Mouse (Mus musculus): ENCODE data around the gene Lrrc30. TPM values are rescaled to one million over a fixed set of nuclear protein-coding genes. Genes with fewer than 3 reads are reported as not detected.

The Lrrc30 gene
- polyA plus RNA-seq, 1 experiment, result not detected

DNA sequence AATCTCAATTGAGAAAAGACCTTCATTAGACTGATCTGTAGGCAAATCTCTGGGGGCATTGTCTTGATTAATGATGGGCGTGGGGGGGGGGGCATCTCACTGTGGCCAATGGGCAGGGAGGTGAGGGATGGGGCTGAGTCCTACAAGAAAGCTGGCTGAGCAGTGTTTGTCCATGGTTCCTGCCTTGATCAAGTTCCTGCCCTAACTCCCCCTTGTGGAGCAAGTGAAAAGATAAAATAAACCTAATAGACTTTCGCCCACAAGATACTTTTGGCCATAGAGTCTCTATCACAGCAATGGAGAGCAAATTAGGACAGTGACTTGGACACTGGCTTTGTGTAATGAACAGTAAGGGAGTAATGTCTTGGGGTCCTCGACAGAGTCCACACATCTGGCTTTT lies 3.8 kb upstream of the Lrrc30 start:
- H3K9me3 ChIP-seq, result peaks cover 43% of the 10 kb centered on the region
- H3K27me3 ChIP-seq (replicated peaks), result no peaks in the 10 kb centered on the region
- H3K36me3 ChIP-seq (replicated peaks; ENCODE audit: low read length), result no peaks in the 10 kb centered on the region
- TF ChIP-seq GATA1 (IDR thresholded peaks at IDR 0.05; ENCODE audit: borderline replicate concordance, low read length), result no peak
- TF ChIP-seq FLI1 (IDR thresholded peaks at IDR 0.05; ENCODE audit: low read length), result no peak
- no peak overlapping the region for H3K4me3 ChIP-seq (replicated peaks)
- H3K4me1 ChIP-seq, result no peaks in the 10 kb centered on the region

DNA sequence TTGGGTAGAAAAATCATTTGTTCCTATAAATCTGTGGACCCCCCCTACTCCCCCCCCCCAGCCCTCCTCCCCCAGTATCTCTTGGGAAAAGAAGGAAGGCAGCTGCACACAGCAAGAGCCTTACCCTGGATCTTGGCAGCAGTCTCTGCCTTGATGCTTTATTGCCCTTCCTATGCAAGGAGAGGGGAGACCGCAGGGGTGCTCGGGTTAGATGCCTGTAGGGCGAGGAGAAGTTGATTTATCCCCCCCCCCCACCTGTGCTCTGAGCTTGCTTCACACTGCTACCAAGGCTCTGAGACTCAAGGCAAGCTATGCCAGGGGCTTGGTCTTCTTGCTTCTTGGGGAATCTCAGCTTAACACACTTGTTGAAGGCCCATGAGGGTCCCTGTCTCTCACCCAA lies 2.8 kb downstream of the Lrrc30 start:
- Histone ChIP-seq H3K4me1 (no peaks in the 10 kb centered on the region), H3K9me3 (peaks cover 70% of the 10 kb centered on the region), H3K27me3 (replicated peaks) (no peaks in the 10 kb centered on the region), H3K36me3 (replicated peaks; ENCODE audit: low read length) (no peaks in the 10 kb centered on the region), H3K4me3 (replicated peaks) (no peak overlapping the region)
- TF ChIP-seq GATA1 (IDR thresholded peaks at IDR 0.05; ENCODE audit: borderline replicate concordance, low read length), result no peak
- no peak for TF ChIP-seq FLI1 (IDR thresholded peaks at IDR 0.05; ENCODE audit: low read length)

DNA sequence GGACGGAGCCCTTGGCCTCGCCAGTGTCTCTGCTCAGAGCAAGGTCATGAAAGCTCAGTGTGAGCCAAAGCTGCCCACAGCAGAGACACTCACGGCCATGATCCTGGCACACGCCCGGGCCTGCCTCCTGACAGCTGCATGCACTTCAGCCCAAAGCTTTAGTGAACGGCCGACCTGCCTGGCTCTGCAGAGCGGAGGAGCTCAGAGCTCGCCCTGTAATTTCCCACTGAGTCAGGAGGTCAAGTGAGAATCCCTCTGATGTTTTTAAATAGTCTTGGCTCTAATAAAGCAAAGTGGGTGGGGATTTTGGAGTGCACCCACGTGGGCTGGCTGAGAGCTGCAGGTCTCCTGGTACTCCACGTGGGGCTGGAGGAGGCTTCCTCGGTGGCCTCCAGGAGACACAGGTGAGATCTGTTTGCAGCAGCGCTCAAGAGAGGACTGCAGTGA lies 3.3 kb downstream of the Lrrc30 start:
- Histone ChIP-seq H3K27me3 (replicated peaks) (no peaks in the 10 kb centered on the region), H3K36me3 (replicated peaks; ENCODE audit: low read length) (no peaks in the 10 kb centered on the region), H3K4me3 (replicated peaks) (no peak overlapping the region), H3K9me3 (peaks cover 66% of the 10 kb centered on the region), H3K4me1 (no peaks in the 10 kb centered on the region)
- TF ChIP-seq FLI1 (IDR thresholded peaks at IDR 0.05; ENCODE audit: low read length) (no peak), GATA1 (IDR thresholded peaks at IDR 0.05; ENCODE audit: borderline replicate concordance, low read length) (no peak)

DNA sequence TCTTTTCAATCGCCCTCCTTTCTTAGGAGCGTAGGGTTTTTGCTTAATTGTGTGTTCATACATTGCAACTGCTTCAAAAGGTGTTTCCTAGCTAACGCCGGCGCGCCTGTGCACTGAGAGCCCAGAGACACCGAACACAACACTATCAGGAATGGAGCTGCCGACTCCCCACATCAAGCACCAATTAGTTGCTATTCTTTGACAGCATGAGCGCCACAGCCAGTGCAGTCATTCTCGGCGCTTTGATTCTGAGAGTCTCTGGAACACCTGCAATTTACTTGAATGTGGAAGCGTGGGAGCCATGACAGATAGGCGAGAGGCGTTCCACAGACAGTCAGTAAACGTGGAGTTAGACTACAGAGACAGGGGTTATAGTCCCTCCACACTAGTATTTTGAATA lies 4.0 kb downstream of the Lrrc30 start:
- no peak for TF ChIP-seq FLI1 (IDR thresholded peaks at IDR 0.05; ENCODE audit: low read length)
- no peak for TF ChIP-seq GATA1 (IDR thresholded peaks at IDR 0.05; ENCODE audit: borderline replicate concordance, low read length)
- Histone ChIP-seq H3K4me3 (replicated peaks) (no peak overlapping the region), H3K27me3 (replicated peaks) (no peaks in the 10 kb centered on the region), H3K36me3 (replicated peaks; ENCODE audit: low read length) (no peaks in the 10 kb centered on the region), H3K9me3 (peaks cover 61% of the 10 kb centered on the region), H3K4me1 (no peaks in the 10 kb centered on the region)

DNA sequence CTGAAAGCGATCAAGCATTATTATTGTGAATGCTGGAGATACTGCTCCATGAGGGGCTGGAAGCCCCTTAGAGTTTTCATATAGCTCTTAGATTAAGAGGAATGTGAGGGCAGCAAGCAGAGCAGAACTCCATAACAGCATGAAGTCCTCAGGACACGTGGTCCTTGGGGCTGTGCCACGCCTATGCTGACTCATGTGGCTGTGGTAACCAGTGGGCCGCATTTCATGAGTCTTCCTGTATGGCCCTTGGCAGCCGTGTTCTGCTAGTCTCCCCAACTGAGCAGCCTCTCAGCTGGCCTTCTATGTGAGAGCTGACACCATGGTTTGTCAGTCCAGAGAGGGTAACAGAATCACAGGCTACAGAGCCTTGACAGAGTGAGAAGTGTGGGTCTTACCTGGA lies 7.1 kb downstream of the Lrrc30 start:
- no peaks in the 10 kb centered on the region for H3K27me3 ChIP-seq (replicated peaks)
- no peaks in the 10 kb centered on the region for H3K36me3 ChIP-seq (replicated peaks; ENCODE audit: low read length)
- peaks cover 42% of the 10 kb centered on the region for H3K9me3 ChIP-seq
- H3K4me1 ChIP-seq, result no peaks in the 10 kb centered on the region
- TF ChIP-seq GATA1 (IDR thresholded peaks at IDR 0.05; ENCODE audit: borderline replicate concordance, low read length), result no peak
- no peak for TF ChIP-seq FLI1 (IDR thresholded peaks at IDR 0.05; ENCODE audit: low read length)
- no peak overlapping the region for H3K4me3 ChIP-seq (replicated peaks)

DNA sequence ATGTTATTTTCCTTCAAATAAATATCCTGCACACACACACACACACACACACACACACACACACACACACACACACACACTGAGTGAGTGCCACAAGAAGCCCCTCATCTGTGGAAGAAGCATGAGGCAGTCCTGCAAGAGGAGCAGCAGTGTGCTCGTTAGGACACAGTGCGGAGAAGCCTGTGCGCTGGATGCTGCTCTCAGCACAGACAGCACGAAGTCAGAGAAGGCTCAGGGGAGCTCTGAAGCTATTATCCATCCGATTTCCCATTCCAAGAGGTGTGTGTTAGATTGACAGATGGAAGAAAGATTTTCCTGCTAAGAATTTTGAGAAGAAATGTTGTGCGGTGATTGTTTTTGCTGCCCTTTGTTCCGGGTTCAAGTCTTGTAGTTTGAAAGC lies 13.5 kb downstream of the Lrrc30 start:
- Histone ChIP-seq H3K36me3 (replicated peaks; ENCODE audit: low read length) (no peaks in the 10 kb centered on the region), H3K4me3 (replicated peaks) (no peak overlapping the region), H3K9me3 (peaks cover 33% of the 10 kb centered on the region), H3K4me1 (no peaks in the 10 kb centered on the region), H3K27me3 (replicated peaks) (no peaks in the 10 kb centered on the region)
- TF ChIP-seq GATA1 (IDR thresholded peaks at IDR 0.05; ENCODE audit: borderline replicate concordance, low read length) (no peak), FLI1 (IDR thresholded peaks at IDR 0.05; ENCODE audit: low read length) (no peak)

DNA sequence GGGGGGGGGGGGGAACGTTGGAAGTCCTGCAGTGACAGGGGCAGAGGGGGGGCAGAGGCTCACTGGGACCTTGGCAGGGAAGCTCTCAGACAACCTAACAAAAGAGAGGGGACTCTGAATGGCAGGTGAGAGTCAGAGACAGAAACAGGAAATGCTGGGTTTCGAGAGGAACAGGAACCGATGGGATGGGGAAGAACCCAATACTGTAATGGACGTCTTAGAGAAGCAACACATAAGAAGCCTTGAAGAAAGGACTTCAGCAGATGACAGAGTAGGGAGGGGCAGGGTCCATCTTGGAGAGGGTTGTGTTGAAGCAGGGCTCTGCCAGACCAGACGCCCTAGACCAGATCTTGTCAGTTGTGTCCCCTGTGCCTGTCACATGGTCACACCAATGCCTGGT lies 18.1 kb downstream of the Lrrc30 start:
- H3K27me3 ChIP-seq (replicated peaks), result no peaks in the 10 kb centered on the region
- peaks cover 3% of the 10 kb centered on the region; the same call in 1 of the 2 replicates for H3K4me1 ChIP-seq
- H3K36me3 ChIP-seq (replicated peaks; ENCODE audit: low read length), result no peaks in the 10 kb centered on the region
- H3K4me3 ChIP-seq (replicated peaks), result no peak overlapping the region
- TF ChIP-seq FLI1 (IDR thresholded peaks at IDR 0.05; ENCODE audit: low read length) (no peak), GATA1 (IDR thresholded peaks at IDR 0.05; ENCODE audit: borderline replicate concordance, low read length) (no peak)
- peaks cover 47% of the 10 kb centered on the region for H3K9me3 ChIP-seq

DNA sequence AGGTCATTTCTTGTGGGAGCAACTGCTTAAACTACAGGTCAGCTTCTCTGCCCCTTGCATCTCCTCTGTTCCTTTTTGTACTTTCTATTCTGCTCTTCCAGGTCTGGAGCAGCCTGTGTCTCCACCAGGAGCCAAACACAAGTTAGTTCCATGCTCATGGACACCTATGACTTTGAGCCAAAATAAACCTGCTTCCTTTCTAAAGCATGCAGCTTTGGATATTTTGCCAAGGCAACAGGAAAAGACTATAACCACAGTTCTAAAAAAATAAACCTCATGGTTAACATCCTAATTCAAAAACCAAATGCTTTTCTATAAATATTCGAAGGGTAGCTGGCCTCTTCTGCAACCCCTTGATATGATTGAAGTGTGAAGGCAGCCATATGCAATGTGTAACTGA lies 19.9 kb downstream of the Lrrc30 start:
- H3K4me1 ChIP-seq, result peaks cover 3% of the 10 kb centered on the region; the same call in 1 of the 2 replicates
- H3K36me3 ChIP-seq (replicated peaks; ENCODE audit: low read length), result no peaks in the 10 kb centered on the region
- H3K27me3 ChIP-seq (replicated peaks), result no peaks in the 10 kb centered on the region
- peaks cover 61% of the 10 kb centered on the region for H3K9me3 ChIP-seq
- H3K4me3 ChIP-seq (replicated peaks), result no peak overlapping the region
- no peak for TF ChIP-seq FLI1 (IDR thresholded peaks at IDR 0.05; ENCODE audit: low read length)
- no peak for TF ChIP-seq GATA1 (IDR thresholded peaks at IDR 0.05; ENCODE audit: borderline replicate concordance, low read length)

DNA sequence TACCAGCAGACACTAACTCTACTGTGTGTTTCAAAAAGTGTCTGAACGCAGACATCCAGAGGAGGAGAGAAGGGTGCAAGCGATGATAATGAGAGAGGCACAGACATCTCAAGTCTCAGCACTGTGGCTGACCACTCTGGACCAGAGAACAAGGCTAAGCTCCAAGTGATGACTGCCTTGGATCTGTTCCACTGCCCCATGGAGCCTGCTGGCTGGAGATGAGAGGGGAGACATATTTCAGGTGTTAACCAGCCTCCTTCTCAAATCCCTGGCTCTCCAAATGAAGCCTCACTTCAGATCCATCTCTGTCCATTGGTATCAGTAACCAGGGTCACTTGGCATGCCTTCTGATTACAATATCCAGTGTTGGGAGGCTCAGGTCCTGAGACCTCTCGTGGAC lies 20.4 kb downstream of the Lrrc30 start:
- Histone ChIP-seq H3K4me3 (replicated peaks) (no peak overlapping the region), H3K4me1 (peaks cover 3% of the 10 kb centered on the region; the same call in 1 of the 2 replicates), H3K36me3 (replicated peaks; ENCODE audit: low read length) (no peaks in the 10 kb centered on the region), H3K27me3 (replicated peaks) (no peaks in the 10 kb centered on the region), H3K9me3 (peaks cover 65% of the 10 kb centered on the region)
- no peak for TF ChIP-seq GATA1 (IDR thresholded peaks at IDR 0.05; ENCODE audit: borderline replicate concordance, low read length)
- TF ChIP-seq FLI1 (IDR thresholded peaks at IDR 0.05; ENCODE audit: low read length), result no peak

DNA sequence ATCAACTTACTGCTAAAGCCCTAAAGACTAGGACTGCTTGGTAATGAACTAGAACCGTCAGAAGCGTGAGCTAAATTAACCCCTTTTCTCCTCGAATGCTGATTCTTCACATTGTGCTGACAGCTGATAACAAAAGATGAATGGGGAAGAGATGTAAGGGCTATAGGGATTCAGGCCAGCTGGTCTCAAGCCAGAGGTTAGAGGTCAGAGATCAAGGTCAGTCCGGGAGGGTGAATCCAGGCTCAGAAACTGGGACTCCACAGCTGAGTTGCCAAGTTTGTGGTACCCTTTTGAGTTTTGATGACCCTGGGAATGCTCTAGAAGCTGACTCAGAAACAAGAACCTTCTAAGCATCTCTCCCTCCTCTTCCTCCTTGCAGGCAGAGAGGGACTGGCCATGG lies 28.1 kb downstream of the Lrrc30 start:
- Histone ChIP-seq H3K27me3 (replicated peaks) (no peaks in the 10 kb centered on the region), H3K9me3 (peaks cover 80% of the 10 kb centered on the region), H3K36me3 (replicated peaks; ENCODE audit: low read length) (no peaks in the 10 kb centered on the region), H3K4me3 (replicated peaks) (no peak overlapping the region), H3K4me1 (no peaks in the 10 kb centered on the region; the same call in 1 of the 2 replicates)
- TF ChIP-seq FLI1 (IDR thresholded peaks at IDR 0.05; ENCODE audit: low read length) (no peak), GATA1 (IDR thresholded peaks at IDR 0.05; ENCODE audit: borderline replicate concordance, low read length) (no peak)

DNA sequence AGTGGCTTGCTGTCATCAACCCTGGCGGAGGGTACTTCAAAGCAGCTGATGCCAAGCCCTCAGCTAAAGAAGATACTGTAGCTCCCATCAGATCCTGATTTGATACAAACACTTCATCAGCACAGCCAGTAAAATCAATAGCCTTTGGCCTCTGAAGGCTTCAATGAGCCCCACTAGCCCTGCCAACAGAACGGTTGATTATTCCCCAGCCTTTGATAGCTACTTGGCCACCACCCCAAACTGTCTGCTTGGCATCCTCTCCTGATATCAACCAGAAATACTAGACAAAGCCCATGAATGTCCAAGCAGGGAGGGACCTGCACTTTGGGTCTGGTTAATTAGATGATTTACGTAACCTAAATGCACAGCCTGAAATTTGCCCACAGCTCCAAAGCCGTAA lies 30.0 kb downstream of the Lrrc30 start:
- Histone ChIP-seq H3K36me3 (replicated peaks; ENCODE audit: low read length) (no peaks in the 10 kb centered on the region), H3K4me1 (no peaks in the 10 kb centered on the region), H3K9me3 (peaks cover 79% of the 10 kb centered on the region), H3K4me3 (replicated peaks) (no peak overlapping the region), H3K27me3 (replicated peaks) (no peaks in the 10 kb centered on the region)
- no peak for TF ChIP-seq FLI1 (IDR thresholded peaks at IDR 0.05; ENCODE audit: low read length)
